Mouse (Mus musculus) CH12.LX (cell line): ENCODE results near the gene Cs. TPM values are rescaled to one million over a fixed set of nuclear protein-coding genes. Genes with fewer than 3 reads are reported as not detected.

Source experiments
- DNase-seq: peaks from one replicate; pipeline ENCODE4 v3.0.0-alpha.2; 2013; ENCODE audit errors: extremely low read depth
- H3K27ac ChIP-seq: 2 replicates; pipeline ENCODE4 v1.5.1; 2012; ENCODE audit warnings: low read depth, mild to moderate bottlenecking, control low read depth, moderate library complexity; ENCODE audit not compliant: insufficient read depth
- H3K27me3 ChIP-seq: replicated peaks from 2 replicates; pipeline ENCODE3; 2012; ENCODE audit warnings: inconsistent platforms
- H3K36me3 ChIP-seq, 2 experiments: replicated peaks in 1 of 2; 2 replicates each; pipeline versions ENCODE3 to v1.6.1; 2012; ENCODE audit warnings: inconsistent platforms in 1 of 2, low read length in 1 of 2, mild to moderate bottlenecking in 1 of 2, mixed read lengths in 1 of 2, moderate library complexity in 1 of 2; ENCODE audit not compliant: control insufficient read depth in 1 of 2, insufficient read depth in 1 of 2
- H3K4me1 ChIP-seq, 2 experiments: 2 replicates each; pipeline ENCODE4 v1.6.1; 2012; ENCODE audit warnings: inconsistent platforms in 1 of 2, moderate library complexity in 1 of 2; ENCODE audit not compliant: insufficient read depth in 2 of 2, control insufficient read depth in 1 of 2
- H3K4me2 ChIP-seq: 2 replicates; pipeline ENCODE4 v1.6.1; 2012; ENCODE audit warnings: low read depth, mild to moderate bottlenecking, control low read depth; ENCODE audit not compliant: poor library complexity, insufficient read depth, severe bottlenecking
- H3K4me3 ChIP-seq, 3 experiments: fragments of 150-350 bp in 1 of 3; sonication (generic) in 1 of 3; replicated peaks in 1 of 3; 2 replicates each; pipeline versions ENCODE3 to v1.5.1; 2011 to 2012; ENCODE audit warnings: low read depth in 2 of 3, low read length in 2 of 3, mild to moderate bottlenecking in 2 of 3, moderate library complexity in 2 of 3, control low read depth in 1 of 3, improper control_type of control experiment in 1 of 3, inconsistent platforms in 1 of 3, mixed read lengths in 1 of 3; ENCODE audit not compliant: poor library complexity in 1 of 3
- H3K79me2 ChIP-seq: replicated peaks from 2 replicates; pipeline ENCODE4 v1.6.1; 2012; ENCODE audit warnings: mild to moderate bottlenecking, moderate library complexity; ENCODE audit not compliant: control insufficient read depth, poor library complexity, insufficient read depth, severe bottlenecking; ENCODE audit errors: extremely low read depth
- H3K9ac ChIP-seq: 2 replicates; pipeline ENCODE4 v1.6.1; 2012; ENCODE audit warnings: low read depth, mild to moderate bottlenecking, control low read depth, moderate library complexity; ENCODE audit not compliant: insufficient read depth
- H3K9me3 ChIP-seq: replicated peaks from 2 replicates; pipeline ENCODE3; 2012; ENCODE audit warnings: low read length, inconsistent platforms, mixed read lengths
- BHLHE40 ChIP-seq: IDR thresholded peaks from 2 replicates; pipeline ENCODE4 v1.6.1; 2011; ENCODE audit warnings: mild to moderate bottlenecking, low read depth, low read length, improper control_type of control experiment
- CHD2 ChIP-seq: IDR thresholded peaks from 2 replicates; pipeline ENCODE4 v1.6.1; 2011; ENCODE audit warnings: low read length, improper control_type of control experiment
- E2F4 ChIP-seq: IDR thresholded peaks from 2 replicates; pipeline ENCODE4 v1.6.1; 2011; ENCODE audit warnings: low read depth, low read length, improper control_type of control experiment; ENCODE audit not compliant: insufficient replicate concordance
- ELF1 ChIP-seq: IDR thresholded peaks from 2 replicates; pipeline ENCODE4 v1.6.1; 2014; ENCODE audit warnings: low read depth, mild to moderate bottlenecking, inconsistent platforms, low read length, improper control_type of control experiment
- EP300 ChIP-seq: IDR thresholded peaks from 2 replicates; pipeline ENCODE4 v1.6.1; 2011; ENCODE audit warnings: low read length, improper control_type of control experiment
- ETS1 ChIP-seq: conservative IDR thresholded peaks from 2 replicates; pipeline ENCODE4 v1.6.1; 2012; ENCODE audit warnings: low read depth, mild to moderate bottlenecking, inconsistent platforms, low read length, improper control_type of control experiment, moderate library complexity
- MXI1 ChIP-seq: IDR thresholded peaks from 2 replicates; pipeline ENCODE4 v1.6.1; 2011; ENCODE audit warnings: mild to moderate bottlenecking, low read depth, low read length, improper control_type of control experiment
- MYC ChIP-seq: IDR thresholded peaks from 2 replicates; pipeline ENCODE4 v1.6.1; 2011; ENCODE audit warnings: low read depth, mild to moderate bottlenecking, improper control_type of control experiment, low read length
- NELFE ChIP-seq: IDR thresholded peaks from 2 replicates; pipeline ENCODE4 v1.6.1; 2011; ENCODE audit warnings: low read depth, low read length, improper control_type of control experiment
- POLR2AphosphoS2 ChIP-seq: IDR thresholded peaks from 2 replicates; pipeline ENCODE4 v1.6.1; 2011; ENCODE audit warnings: low read depth, low read length, improper control_type of control experiment
- RAD21 ChIP-seq: IDR thresholded peaks from 2 replicates; pipeline ENCODE4 v1.6.1; 2011; ENCODE audit warnings: low read depth, mild to moderate bottlenecking, low read length, improper control_type of control experiment, moderate library complexity
- UBTF ChIP-seq: IDR thresholded peaks from 2 replicates; pipeline ENCODE4 v1.6.1; 2012; ENCODE audit warnings: low read depth, mild to moderate bottlenecking, inconsistent platforms, low read length, improper control_type of control experiment, moderate library complexity
- USF1 ChIP-seq: IDR thresholded peaks from 2 replicates; pipeline ENCODE4 v1.6.1; 2014; ENCODE audit warnings: low read depth, mild to moderate bottlenecking, inconsistent platforms, low read length, improper control_type of control experiment
- ZC3H11A ChIP-seq: IDR thresholded peaks from 2 replicates; pipeline ENCODE4 v1.6.1; 2012; ENCODE audit warnings: low read depth, mild to moderate bottlenecking, inconsistent platforms, low read length, improper control_type of control experiment
- ZMIZ1 ChIP-seq: IDR thresholded peaks from 2 replicates; pipeline ENCODE4 v1.6.1; 2012; ENCODE audit warnings: low read depth, mild to moderate bottlenecking, inconsistent platforms, low read length, improper control_type of control experiment
- dilution Hi-C: fragments of 300-500 bp; cut with MboI; formaldehyde crosslinking; loops from 2 replicates; pipeline ENCODE4 v1.14.3; 2020; ENCODE audit warnings: low sequenced_read_pairs; ENCODE audit not compliant: extremely low pct_unique_long_range_greater_than_20kb, extremely low pct_ligation_motif_present
- in situ Hi-C: fragments of 300-500 bp; cut with MboI; formaldehyde crosslinking; loops from 3 replicates; pipeline ENCODE4 v1.14.3; 2019; ENCODE audit warnings: low sequenced_read_pairs, low pct_ligation_motif_present, low pct_unique_long_range_greater_than_20kb, mixed read lengths
- polyA plus RNA-seq: library from polyadenylated mRNA; unstranded; fragments of >175 nt; gene quantifications from 2 replicates; pipeline ENCODE4 v1.2.1, GENCODE M21; 2012; ENCODE audit warnings: low read depth; ENCODE audit not compliant: insufficient read length
- total RNA-seq, 2 experiments: library from RNA; depleted of rRNA; stranded (reverse); fragments of 300-350 nt in 1 of 2; fragments of >200 nt in 1 of 2; gene quantifications; 2 replicates each; pipeline ENCODE4 v1.2.3; 2012 to 2014

The Cs gene
- total and polyA plus RNA-seq, 3 experiments: 131 to 240 (median 145) TPM

DNA sequence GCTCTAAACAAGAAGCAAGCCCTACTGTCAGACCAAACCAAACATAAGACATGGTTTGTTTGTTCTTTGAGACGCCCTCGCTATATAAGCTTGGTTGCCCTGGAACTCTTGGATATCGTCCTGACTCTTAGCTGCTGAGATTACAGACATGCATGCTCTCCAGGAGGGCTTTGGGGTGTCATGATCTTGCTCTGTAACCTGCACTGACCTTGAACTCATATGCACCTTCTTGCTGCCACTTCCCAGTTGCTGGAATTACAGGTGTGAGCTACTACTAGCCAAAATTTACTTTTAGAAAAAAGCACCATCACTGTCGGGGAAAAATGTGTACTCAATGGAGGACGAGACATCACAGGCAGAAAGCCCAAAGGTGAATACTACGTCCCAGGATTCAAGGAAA lies 32.1 kb downstream of the Cs start:
- peak overlapping the region in 2 of 3 experiments; percentile 49 to 68 for H3K4me3 ChIP-seq
- DNase-seq: no peak
- TF ChIP-seq CHD2 (no peak), BHLHE40 (no peak), MYC (no peak), MXI1 (no peak)
- TF ChIP-seq, all 38 proteins: peak for 0
- H3K9ac ChIP-seq: peak overlapping the region; percentile 77
- no peaks in the 10 kb centered on the region for H3K9me3 ChIP-seq
- in situ Hi-C loops (no loop called here), dilution Hi-C loops (no loop called here)
- peaks cover 3 to 22% of the 10 kb centered on the region in 2 experiments; a peak in 3 of 4 replicates for H3K4me1 ChIP-seq
- peaks cover 6 to 17% of the 10 kb centered on the region in 2 experiments for H3K36me3 ChIP-seq
- H3K27me3 ChIP-seq: no peaks in the 10 kb centered on the region
- no peaks in the 10 kb centered on the region for H3K79me2 ChIP-seq
- peak overlapping the region; percentile 37 for H3K4me2 ChIP-seq
- peak overlapping the region; percentile 99; the same call in 1 of the 2 replicates for H3K27ac ChIP-seq

DNA sequence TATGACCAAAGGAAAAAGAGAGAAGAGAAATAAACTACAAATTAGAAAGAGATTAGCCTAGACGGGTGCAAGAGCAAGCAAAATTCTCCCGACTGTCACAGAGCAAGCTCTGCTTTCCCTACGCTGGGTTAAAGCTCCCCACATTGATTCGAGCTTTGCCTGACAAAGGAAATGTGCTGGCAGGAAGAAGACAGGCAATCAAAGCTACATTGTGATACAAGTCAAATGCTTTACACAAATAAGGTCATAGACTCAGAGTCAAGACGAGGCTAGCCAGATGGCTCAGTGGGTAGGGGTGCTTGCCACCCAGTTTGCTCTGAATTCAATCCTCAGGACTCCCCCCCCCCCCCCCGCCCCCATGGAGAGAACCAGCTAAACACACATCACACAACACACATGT lies 32.5 kb downstream of the Cs start:
- no peak overlapping the region for H3K4me3 ChIP-seq
- no peak overlapping the region for H3K27ac ChIP-seq
- no peaks in the 10 kb centered on the region for H3K9me3 ChIP-seq
- no peaks in the 10 kb centered on the region for H3K79me2 ChIP-seq
- no peak overlapping the region for H3K4me2 ChIP-seq
- dilution Hi-C loops: no loop called here
- no peak overlapping the region for H3K9ac ChIP-seq
- no peaks in the 10 kb centered on the region for H3K27me3 ChIP-seq
- in situ Hi-C loops: no loop called here
- TF ChIP-seq E2F4: no peak
- no peak for TF ChIP-seq CHD2
- TF ChIP-seq RAD21: no peak
- TF ChIP-seq BHLHE40: no peak
- TF ChIP-seq POLR2AphosphoS2: no peak
- TF ChIP-seq ELF1: no peak
- no peak for TF ChIP-seq USF1
- no peak for TF ChIP-seq MYC
- TF ChIP-seq ETS1: no peak
- no peak for TF ChIP-seq UBTF
- TF ChIP-seq ZC3H11A: no peak
- no peak for TF ChIP-seq NELFE
- TF ChIP-seq EP300: no peak
- TF ChIP-seq ZMIZ1: no peak
- DNase-seq: no peak
- peaks cover 4 to 12% of the 10 kb centered on the region in 2 experiments for H3K36me3 ChIP-seq
- H3K4me1 ChIP-seq: peaks cover 3 to 22% of the 10 kb centered on the region in 2 experiments; a peak in 3 of 4 replicates
